Mouse (Mus musculus): Measurements from ENCODE around the gene Hlf. TPM values are rescaled to one million over a fixed set of nuclear protein-coding genes. Genes with fewer than 3 reads are reported as not detected.
A peak's percentile ranks its signal among the peaks of the same experiment; 100 is the strongest.

The Hlf gene
- polyA plus RNA-seq, 1 experiment from 2014 or later = 5.2 TPM

- peak; percentile 50 for ATAC-seq (ENCODE audit: low FRiP score, low read depth)
- WGBS = under 1% methylated on average over 35 of the region's 36 CpGs
- H3K27me3 ChIP-seq = peaks cover 19% of the 10 kb centered on the region
- peak overlapping the region; percentile 56 for H3K9ac ChIP-seq
- no peaks in the 10 kb centered on the region for H3K9me3 ChIP-seq
- no peaks in the 10 kb centered on the region for H3K36me3 ChIP-seq
- peak overlapping the region; percentile 100 for H3K4me2 ChIP-seq
- peak overlapping the region; percentile 68 for H3K4me3 ChIP-seq
- no peak overlapping the region; the same call in 1 of the 2 replicates for H3K27ac ChIP-seq (replicated peaks)
- H3K4me1 ChIP-seq (replicated peaks) = peaks cover 27% of the 10 kb centered on the region
These were observed 1.4 kb downstream of the Hlf start for GRCm38 (mm10) chr11:90389174-90389901.

- H3K27me3 ChIP-seq = peaks cover 19% of the 10 kb centered on the region
- H3K4me3 ChIP-seq = peak overlapping the region; percentile 68
- H3K9me3 ChIP-seq = no peaks in the 10 kb centered on the region
- ATAC-seq (ENCODE audit: low FRiP score, low read depth) = no peak
- WGBS = 48% methylated on average over 32 of the region's 32 CpGs
- no peak overlapping the region for H3K27ac ChIP-seq (replicated peaks)
- peaks cover 28% of the 10 kb centered on the region for H3K4me1 ChIP-seq (replicated peaks)
- H3K36me3 ChIP-seq = no peaks in the 10 kb centered on the region
- no peak overlapping the region for H3K9ac ChIP-seq
- H3K4me2 ChIP-seq = peak overlapping the region; percentile 100
These were observed 2.9 kb downstream of the Hlf start for GRCm38 (mm10) chr11:90387501-90388440.

- Histone ChIP-seq H3K27ac (replicated peaks) (peak overlapping the region; percentile 63), H3K4me3 (no peak overlapping the region), H3K36me3 (no peaks in the 10 kb centered on the region), H3K27me3 (peaks cover 10% of the 10 kb centered on the region; the same call in 1 of the 2 replicates), H3K9ac (no peak overlapping the region), H3K9me3 (no peaks in the 10 kb centered on the region), H3K4me1 (replicated peaks) (peaks cover 20% of the 10 kb centered on the region), H3K4me2 (peak overlapping the region; percentile 31; the same call in 1 of the 2 replicates)
- WGBS = 8% methylated on average over 6 of the region's 6 CpGs
- peak; percentile 94 for ATAC-seq (ENCODE audit: low FRiP score, low read depth)
These were observed 8.6 kb downstream of the Hlf start for GRCm38 (mm10) chr11:90382005-90382611.

- Histone ChIP-seq H3K27ac (replicated peaks) (peak overlapping the region; percentile 63; the same call in 1 of the 2 replicates), H3K4me1 (replicated peaks) (peaks cover 20% of the 10 kb centered on the region), H3K27me3 (peaks cover 4% of the 10 kb centered on the region; the same call in 1 of the 2 replicates), H3K9me3 (no peaks in the 10 kb centered on the region), H3K36me3 (no peaks in the 10 kb centered on the region), H3K4me3 (no peak overlapping the region), H3K9ac (no peak overlapping the region), H3K4me2 (no peak overlapping the region)
- ATAC-seq (ENCODE audit: low FRiP score, low read depth) = 0 out of 2 replicates have a peak, but pooled peaks have one; percentile 36
- 37% methylated on average over 5 of the region's 5 CpGs for WGBS
These were observed 9.6 kb downstream of the Hlf start for GRCm38 (mm10) chr11:90381113-90381512.

GRCm38 (mm10) chr11:90380131-90380685 is 10.5 kb downstream of the Hlf start:
- H3K9me3 ChIP-seq = no peaks in the 10 kb centered on the region
- no peak for ATAC-seq (ENCODE audit: low FRiP score, low read depth)
- no peak overlapping the region for H3K4me3 ChIP-seq
- H3K36me3 ChIP-seq = no peaks in the 10 kb centered on the region
- 87% methylated on average over 10 of the region's 10 CpGs for WGBS
- peaks cover 20% of the 10 kb centered on the region for H3K4me1 ChIP-seq (replicated peaks)
- no peak overlapping the region for H3K27ac ChIP-seq (replicated peaks)
- H3K4me2 ChIP-seq = no peak overlapping the region
- H3K9ac ChIP-seq = no peak overlapping the region
- H3K27me3 ChIP-seq = peaks cover 4% of the 10 kb centered on the region; the same call in 1 of the 2 replicates

GRCm38 (mm10) chr11:90378008-90378407 is 12.7 kb downstream of the Hlf start:
- H3K36me3 ChIP-seq = no peaks in the 10 kb centered on the region
- H3K27ac ChIP-seq (replicated peaks) = no peak overlapping the region
- no peak overlapping the region for H3K9ac ChIP-seq
- 90% methylated on average over 5 of the region's 5 CpGs for WGBS
- no peaks in the 10 kb centered on the region for H3K27me3 ChIP-seq
- H3K4me2 ChIP-seq = no peak overlapping the region
- H3K4me3 ChIP-seq = no peak overlapping the region
- no peaks in the 10 kb centered on the region for H3K9me3 ChIP-seq
- ATAC-seq (ENCODE audit: low FRiP score, low read depth) = no peak
- peaks cover 20% of the 10 kb centered on the region for H3K4me1 ChIP-seq (replicated peaks)

- Histone ChIP-seq H3K27me3 (no peaks in the 10 kb centered on the region), H3K9ac (no peak overlapping the region), H3K36me3 (no peaks in the 10 kb centered on the region), H3K9me3 (no peaks in the 10 kb centered on the region), H3K4me3 (no peak overlapping the region), H3K4me1 (replicated peaks) (peaks cover 9% of the 10 kb centered on the region), H3K27ac (replicated peaks) (no peak overlapping the region), H3K4me2 (no peak overlapping the region)
- no peak for ATAC-seq (ENCODE audit: low FRiP score, low read depth)
- 95% methylated on average over 9 of the region's 9 CpGs for WGBS
These were observed 14.3 kb downstream of the Hlf start for GRCm38 (mm10) chr11:90376436-90376835.

- Histone ChIP-seq H3K4me2 (peak overlapping the region; percentile 46), H3K9ac (no peak overlapping the region)
These were observed 19.1 kb downstream of the Hlf start for GRCm38 (mm10) chr11:90371470-90372100.

GRCm38 (mm10) chr11:90370789-90371291 is 19.9 kb downstream of the Hlf start:
- Histone ChIP-seq H3K4me2 (peak overlapping the region; percentile 46), H3K36me3 (no peaks in the 10 kb centered on the region), H3K9me3 (no peaks in the 10 kb centered on the region), H3K4me3 (peak overlapping the region; percentile 9; the same call in 1 of the 2 replicates), H3K27ac (replicated peaks) (peak overlapping the region; percentile 42), H3K27me3 (no peaks in the 10 kb centered on the region), H3K4me1 (replicated peaks) (peaks cover 31% of the 10 kb centered on the region), H3K9ac (peak overlapping the region; percentile 15; the same call in 1 of the 2 replicates)
- peak; percentile 32 for ATAC-seq (ENCODE audit: low FRiP score, low read depth)
- WGBS = 4% methylated on average over 11 of the region's 11 CpGs

More at GRCm38 (mm10) chr11:90371470-90372100, 19.1 kb downstream of the Hlf start:
- Histone ChIP-seq H3K27ac (replicated peaks) (no peak overlapping the region; the same call in 1 of the 2 replicates), H3K27me3 (no peaks in the 10 kb centered on the region), H3K4me3 (no peak overlapping the region), H3K9me3 (no peaks in the 10 kb centered on the region), H3K4me1 (replicated peaks) (peaks cover 31% of the 10 kb centered on the region), H3K36me3 (no peaks in the 10 kb centered on the region)
- ATAC-seq (ENCODE audit: low FRiP score, low read depth) = no peak
- 57% methylated on average over 8 of the region's 8 CpGs for WGBS

GRCm38 (mm10) chr11:90370367-90370766 is 20.3 kb downstream of the Hlf start:
- Histone ChIP-seq H3K9ac (0 out of 2 replicates have a peak overlapping the region, but pooled peaks have one; percentile 15), H3K36me3 (no peaks in the 10 kb centered on the region), H3K4me1 (replicated peaks) (peaks cover 31% of the 10 kb centered on the region), H3K9me3 (no peaks in the 10 kb centered on the region), H3K27ac (replicated peaks) (peak overlapping the region; percentile 76), H3K4me2 (peak overlapping the region; percentile 46), H3K4me3 (peak overlapping the region; percentile 9; the same call in 1 of the 2 replicates), H3K27me3 (no peaks in the 10 kb centered on the region)
- 0 out of 2 replicates have a peak, but pooled peaks have one; percentile 4 for ATAC-seq (ENCODE audit: low FRiP score, low read depth)
- 33% methylated on average over 11 of the region's 11 CpGs for WGBS
